Mouse (Mus musculus) testis, adult 2 months (tissue): ENCODE results near the gene Rnf31.

Experiments used
- CTCF ChIP-seq: fragments of 200-500 bp; IDR thresholded peaks from 2 replicates; pipeline ENCODE4 v1.5.1; 2012; ENCODE audit warnings: low read depth, mild to moderate bottlenecking, inconsistent platforms, low read length, moderate library complexity; ENCODE audit not compliant: control insufficient read depth, insufficient read depth, insufficient replicate concordance
- POLR2A ChIP-seq: fragments of 200-500 bp; IDR thresholded peaks from 2 replicates; pipeline ENCODE4 v1.6.1; 2012; ENCODE audit warnings: low read depth, mild to moderate bottlenecking, inconsistent platforms, low read length, moderate library complexity; ENCODE audit not compliant: control insufficient read depth

DNA sequence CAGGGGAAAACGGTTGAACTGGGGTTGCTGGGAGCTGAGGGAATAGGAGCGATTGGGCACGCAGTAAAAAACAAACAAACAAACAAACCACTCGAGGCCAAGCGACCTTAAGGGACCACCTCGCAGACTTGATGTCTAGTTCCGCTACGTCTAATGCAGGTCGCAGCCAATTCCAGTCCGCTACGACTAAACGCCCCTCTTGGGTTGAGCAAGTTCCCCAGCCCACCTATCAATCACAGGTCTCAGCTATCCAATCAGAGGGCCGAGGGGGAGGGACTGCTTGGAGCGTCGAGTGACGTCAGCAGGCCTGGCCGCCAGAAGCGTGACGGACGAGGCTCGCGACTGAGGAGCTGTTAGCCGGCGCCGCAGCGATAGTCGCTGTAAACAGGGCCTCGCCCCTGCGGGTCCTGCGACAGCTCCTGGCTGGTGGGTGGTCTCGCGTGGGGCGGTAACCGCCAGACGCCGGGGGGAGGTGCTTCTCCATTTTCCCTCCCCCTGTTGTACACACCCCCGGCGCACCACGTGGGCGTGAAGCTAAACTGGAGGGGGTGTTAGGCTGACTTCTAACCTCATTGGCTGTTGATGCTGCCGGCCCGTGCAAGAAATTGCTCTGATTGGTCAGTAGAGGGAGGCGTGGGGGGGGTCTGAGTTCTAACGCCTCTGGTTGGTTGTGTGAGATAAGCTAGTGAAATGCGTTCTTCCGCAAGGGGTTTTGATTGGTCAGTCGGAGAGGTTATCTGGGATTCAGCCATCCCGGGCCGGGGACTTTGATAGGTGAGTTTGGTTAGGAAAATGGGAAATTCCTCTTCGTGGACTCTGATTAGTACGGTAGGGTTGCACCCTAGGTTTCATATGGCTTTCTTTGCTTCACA, 31.1 kb upstream of the Rnf31 start, which contains the start of gene A730061H03Rik:
- TF ChIP-seq CTCF = no peak
- TF ChIP-seq POLR2A = peak; percentile 65
